Mouse (Mus musculus) liver, embryonic 15.5 days (tissue): ENCODE measurements around the gene 4930568D16Rik. TPM values are rescaled to one million over a fixed set of nuclear protein-coding genes. Genes with fewer than 3 reads are reported as not detected.

Source experiments
- ATAC-seq: fragments of 200-750 bp; cut with Nextera tagmentation; 2 replicates; pipeline ENCODE4 v1.8.0; 2017; ENCODE audit warnings: moderate number of reproducible peaks, mild to moderate bottlenecking, moderate library complexity; ENCODE audit not compliant: insufficient read depth
- H3K27ac ChIP-seq: fragments of 300-500 bp; sonication (generic); replicated peaks from 2 replicates; pipeline ENCODE4 v1.5.1; 2015; ENCODE audit warnings: mild to moderate bottlenecking, inconsistent platforms
- H3K27me3 ChIP-seq: fragments of 300-500 bp; sonication (generic); 2 replicates; pipeline ENCODE4 v1.6.1; 2015; ENCODE audit warnings: mild to moderate bottlenecking, inconsistent platforms
- H3K36me3 ChIP-seq: fragments of 300-500 bp; sonication (generic); replicated peaks from 2 replicates; pipeline ENCODE4 v1.6.1; 2015; ENCODE audit warnings: moderate library complexity, mild to moderate bottlenecking, inconsistent platforms
- H3K4me1 ChIP-seq: fragments of 300-500 bp; sonication (generic); replicated peaks from 2 replicates; pipeline ENCODE4 v1.6.1; 2015; ENCODE audit warnings: inconsistent platforms
- H3K4me2 ChIP-seq: fragments of 300-500 bp; sonication (generic); 2 replicates; pipeline ENCODE4 v1.6.1; 2015; ENCODE audit warnings: moderate library complexity, mild to moderate bottlenecking, inconsistent platforms
- H3K4me3 ChIP-seq: fragments of 300-500 bp; sonication (generic); replicated peaks from 2 replicates; pipeline ENCODE4 v1.5.1; 2015; ENCODE audit warnings: mild to moderate bottlenecking, inconsistent platforms
- H3K9ac ChIP-seq: fragments of 300-500 bp; sonication (generic); 2 replicates; pipeline ENCODE4 v1.6.1; 2015; ENCODE audit warnings: moderate library complexity, mild to moderate bottlenecking, inconsistent platforms
- H3K9me3 ChIP-seq: fragments of 300-500 bp; sonication (generic); replicated peaks from 2 replicates; pipeline ENCODE4 v1.6.1; 2016; ENCODE audit warnings: inconsistent platforms
- WGBS: fragments of 180-500 bp; shearing (Covaris S2); methylation state at CpG from one replicate; pipeline ENCODE4 v1.1.7; 2015; ENCODE audit warnings: mixed read lengths; ENCODE audit not compliant: insufficient replicate concordance; 5-methylcytosine and 5-hydroxymethylcytosine counted together
- polyA plus RNA-seq: library from polyadenylated mRNA; unstranded; fragments of >200 nt; fragmentation: Nextera tagmentation; extraction: Ambion mirVana; gene quantifications from 2 replicates; pipeline ENCODE4 v1.2.1, GENCODE M21; 2015

4930568D16Rik gene
- polyA plus RNA-seq, 1 experiment from 2014 or later: not detected

DNA sequence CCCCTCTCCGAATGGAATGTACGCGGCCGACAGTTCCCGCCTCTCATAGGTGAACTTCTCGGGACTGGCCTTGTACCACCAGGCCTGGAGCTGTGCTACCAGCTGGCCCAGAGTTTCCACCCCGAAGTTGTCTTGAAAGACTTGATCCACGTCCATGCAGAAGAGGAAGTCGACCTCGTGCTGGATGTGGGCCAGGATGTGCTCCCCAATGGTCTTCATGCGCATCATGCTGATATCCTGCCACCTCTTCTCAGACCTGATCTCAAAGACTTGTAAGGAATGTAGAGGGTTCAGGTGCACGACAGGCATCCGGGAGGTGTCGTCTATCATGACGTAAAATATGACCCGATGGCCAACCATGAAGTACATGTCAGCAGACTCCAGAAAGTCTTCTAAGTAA is 34.9 kb upstream of the 4930568D16Rik start:
- no peaks in the 10 kb centered on the region for H3K27me3 ChIP-seq
- no peak for ATAC-seq
- H3K4me3 ChIP-seq: no peak overlapping the region
- no peaks in the 10 kb centered on the region for H3K9me3 ChIP-seq
- no peak overlapping the region for H3K4me2 ChIP-seq
- peaks cover 41% of the 10 kb centered on the region for H3K36me3 ChIP-seq
- H3K9ac ChIP-seq: no peak overlapping the region
- WGBS: 81% methylated on average over 16 of the region's 16 CpGs
- H3K4me1 ChIP-seq: peaks cover 9% of the 10 kb centered on the region; the same call in 1 of the 2 replicates
- H3K27ac ChIP-seq: no peak overlapping the region

DNA sequence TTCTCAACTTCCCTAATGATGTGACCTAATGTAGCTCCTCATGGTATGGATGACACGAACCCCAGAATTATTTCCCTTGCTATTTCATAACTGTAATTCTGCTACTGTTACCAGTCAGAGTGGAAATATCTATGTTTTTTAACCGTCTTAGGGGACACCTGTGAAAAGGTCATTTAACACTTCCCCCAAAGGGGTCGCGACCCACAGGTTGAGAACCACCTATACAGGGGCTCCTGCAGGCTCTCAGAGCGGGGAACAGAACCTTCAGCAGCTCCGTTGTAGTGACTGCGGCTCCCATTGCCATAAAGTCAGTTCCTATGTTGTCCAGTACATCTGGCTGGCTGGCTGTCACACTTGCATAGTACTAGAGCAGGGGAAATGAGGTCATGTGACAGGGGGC is 33.2 kb upstream of the 4930568D16Rik start:
- H3K9ac ChIP-seq: no peak overlapping the region
- 81% methylated on average over 7 of the region's 7 CpGs for WGBS
- H3K36me3 ChIP-seq: peaks cover 25% of the 10 kb centered on the region
- no peak for ATAC-seq
- H3K9me3 ChIP-seq: no peaks in the 10 kb centered on the region
- no peak overlapping the region for H3K27ac ChIP-seq
- H3K4me3 ChIP-seq: no peak overlapping the region
- H3K4me2 ChIP-seq: no peak overlapping the region
- H3K4me1 ChIP-seq: peaks cover 6% of the 10 kb centered on the region; the same call in 1 of the 2 replicates
- H3K27me3 ChIP-seq: peaks cover 3% of the 10 kb centered on the region; the same call in 1 of the 2 replicates

GRCm38 (mm10) chr2:35398184-35398828 is 30.8 kb upstream of the 4930568D16Rik start:
- no peak for ATAC-seq
- H3K4me2 ChIP-seq: no peak overlapping the region
- peaks cover 24% of the 10 kb centered on the region for H3K36me3 ChIP-seq
- H3K4me3 ChIP-seq: no peak overlapping the region
- H3K9ac ChIP-seq: no peak overlapping the region
- WGBS: 54% methylated on average over 6 of the region's 6 CpGs
- H3K27ac ChIP-seq: no peak overlapping the region
- no peaks in the 10 kb centered on the region for H3K9me3 ChIP-seq
- H3K4me1 ChIP-seq: peaks cover 6% of the 10 kb centered on the region; the same call in 1 of the 2 replicates
- peaks cover 4% of the 10 kb centered on the region for H3K27me3 ChIP-seq

DNA sequence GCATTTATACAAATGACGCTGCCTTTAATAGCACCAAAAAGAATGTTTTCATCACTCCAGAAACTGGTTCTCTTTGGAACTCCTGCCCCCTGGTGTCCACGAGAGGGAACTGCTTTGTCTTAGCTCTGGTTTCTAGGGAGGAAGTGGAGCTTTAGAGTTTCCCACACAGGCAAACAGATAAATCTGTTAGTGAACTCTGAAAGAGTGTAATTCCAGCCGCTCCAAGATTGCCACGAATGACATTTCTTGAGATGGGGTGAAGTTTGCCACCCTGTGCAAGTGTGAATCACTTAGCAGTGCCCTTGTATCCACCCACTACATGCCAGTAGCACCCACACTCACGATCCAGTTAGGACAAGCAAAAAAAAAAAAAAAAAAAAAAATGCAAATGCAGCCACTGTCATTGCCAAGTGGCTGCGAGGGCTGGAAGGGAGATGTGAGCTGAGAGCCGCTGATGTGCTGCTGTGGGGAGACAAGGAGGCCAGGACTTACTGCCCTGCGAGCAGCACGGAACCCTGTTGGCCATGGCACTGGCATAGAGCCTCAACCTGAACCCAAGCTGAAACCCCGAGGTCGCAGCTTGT is 30.2 kb upstream of the 4930568D16Rik start:
- Histone ChIP-seq H3K36me3 (peaks cover 19% of the 10 kb centered on the region), H3K27me3 (peaks cover 9% of the 10 kb centered on the region), H3K27ac (no peak overlapping the region), H3K9me3 (no peaks in the 10 kb centered on the region), H3K4me3 (no peak overlapping the region), H3K9ac (no peak overlapping the region), H3K4me1 (peaks cover 6% of the 10 kb centered on the region; the same call in 1 of the 2 replicates), H3K4me2 (no peak overlapping the region)
- 43% methylated on average over 11 of the region's 11 CpGs for WGBS
- no peak for ATAC-seq

GRCm38 (mm10) chr2:35397096-35397495 is 29.6 kb upstream of the 4930568D16Rik start, which contains the start of gene 4930402F06Rik:
Gene 4930402F06Rik (minus strand): TSS chr2:35397175.
- Histone ChIP-seq H3K4me3 (no peak within 1 kb of the TSS), H3K36me3 (peaks cover 13% of the 10 kb centered on the region), H3K27ac (no peak within 1 kb of the TSS), H3K4me1 (peaks cover 6% of the 10 kb centered on the region; the same call in 1 of the 2 replicates), H3K4me2 (no peak within 1 kb of the TSS), H3K27me3 (peaks cover 9% of the 10 kb centered on the region), H3K9ac (no peak within 1 kb of the TSS), H3K9me3 (no peaks in the 10 kb centered on the region)
- 53% methylated on average over 5 of the region's 5 CpGs for WGBS
- no peak for ATAC-seq

DNA sequence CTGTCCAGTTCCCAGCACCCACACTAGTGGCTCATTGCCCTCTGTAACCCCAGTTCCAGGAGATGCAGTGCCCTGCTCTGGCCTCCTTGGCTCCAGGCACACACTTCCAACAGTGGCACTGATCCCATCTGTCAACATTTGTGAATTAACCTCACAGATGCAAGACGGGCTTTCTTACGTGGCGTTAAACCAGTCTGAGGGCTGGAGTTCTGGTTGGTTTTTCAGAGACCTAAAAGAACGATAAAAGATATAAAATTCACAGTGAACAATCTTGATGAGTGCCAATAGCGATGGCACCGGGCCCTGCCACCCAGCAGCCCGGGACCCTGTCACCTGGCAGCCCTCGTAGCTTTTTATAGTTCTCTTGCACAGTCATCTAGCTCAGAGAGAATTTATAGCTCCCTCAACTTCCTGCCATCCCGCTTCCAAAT is 17.9 kb upstream of the 4930568D16Rik start:
- 60% methylated on average over 9 of the region's 9 CpGs for WGBS
- H3K36me3 ChIP-seq: no peaks in the 10 kb centered on the region

GRCm38 (mm10) chr2:35379306-35379705 is 11.8 kb upstream of the 4930568D16Rik start:
- no peaks in the 10 kb centered on the region for H3K4me1 ChIP-seq
- no peaks in the 10 kb centered on the region for H3K36me3 ChIP-seq
- 66% methylated on average over 9 of the region's 9 CpGs for WGBS
- H3K9ac ChIP-seq: no peak overlapping the region
- no peak overlapping the region for H3K27ac ChIP-seq
- no peaks in the 10 kb centered on the region for H3K9me3 ChIP-seq
- no peaks in the 10 kb centered on the region for H3K27me3 ChIP-seq
- ATAC-seq: no peak
- H3K4me3 ChIP-seq: no peak overlapping the region
- no peak overlapping the region for H3K4me2 ChIP-seq

More for the DNA sequence above, 17.9 kb upstream of the 4930568D16Rik start:
- Histone ChIP-seq H3K27me3 (no peaks in the 10 kb centered on the region), H3K27ac (no peak overlapping the region), H3K9ac (no peak overlapping the region), H3K4me1 (no peaks in the 10 kb centered on the region), H3K4me2 (no peak overlapping the region), H3K4me3 (no peak overlapping the region), H3K9me3 (no peaks in the 10 kb centered on the region)
- no peak for ATAC-seq

- H3K27me3 ChIP-seq: no peaks in the 10 kb centered on the region
- no peak overlapping the region for H3K27ac ChIP-seq
- no peak overlapping the region for H3K4me2 ChIP-seq
- 10% methylated on average over 6 of the region's 6 CpGs for WGBS
- H3K9ac ChIP-seq: no peak overlapping the region
- H3K4me1 ChIP-seq: no peaks in the 10 kb centered on the region
- H3K4me3 ChIP-seq: no peak overlapping the region
- no peaks in the 10 kb centered on the region for H3K36me3 ChIP-seq
- H3K9me3 ChIP-seq: no peaks in the 10 kb centered on the region
- ATAC-seq: no peak
Observed at GRCm38 (mm10) chr2:35377600-35377999, 10.1 kb upstream of the 4930568D16Rik start.

- ATAC-seq: no peak
- H3K4me2 ChIP-seq: no peak overlapping the region
- no peaks in the 10 kb centered on the region for H3K27me3 ChIP-seq
- no peaks in the 10 kb centered on the region for H3K4me1 ChIP-seq
- no peaks in the 10 kb centered on the region for H3K36me3 ChIP-seq
- no peak overlapping the region for H3K27ac ChIP-seq
- WGBS: 11% methylated on average over 3 of the region's 3 CpGs
- no peak overlapping the region for H3K9ac ChIP-seq
- H3K9me3 ChIP-seq: no peaks in the 10 kb centered on the region
- no peak overlapping the region for H3K4me3 ChIP-seq
Observed at GRCm38 (mm10) chr2:35373003-35373402, 5.5 kb upstream of the 4930568D16Rik start.

- ATAC-seq: no peak
- Histone ChIP-seq H3K9me3 (no peaks in the 10 kb centered on the region), H3K36me3 (no peaks in the 10 kb centered on the region), H3K27me3 (no peaks in the 10 kb centered on the region), H3K4me2 (no peak overlapping the region), H3K27ac (no peak overlapping the region), H3K4me3 (no peak overlapping the region), H3K9ac (no peak overlapping the region), H3K4me1 (no peaks in the 10 kb centered on the region)
Observed at GRCm38 (mm10) chr2:35370686-35371085, 3.2 kb upstream of the 4930568D16Rik start.

- H3K27me3 ChIP-seq: peaks cover 18% of the 10 kb centered on the region
- H3K4me3 ChIP-seq: no peak overlapping the region
- WGBS: 28% methylated on average over 5 of the region's 5 CpGs
- H3K4me2 ChIP-seq: no peak overlapping the region
- no peaks in the 10 kb centered on the region for H3K9me3 ChIP-seq
- ATAC-seq: 0 out of 2 replicates have a peak, but pooled peaks have one; percentile 54
- H3K4me1 ChIP-seq: peaks cover 13% of the 10 kb centered on the region
- H3K9ac ChIP-seq: no peak overlapping the region
- no peaks in the 10 kb centered on the region for H3K36me3 ChIP-seq
- no peak overlapping the region for H3K27ac ChIP-seq
Observed at GRCm38 (mm10) chr2:35349184-35349583, 18.3 kb downstream of the 4930568D16Rik start.
